Mouse (Mus musculus): ENCODE results near the gene Ttll5. TPM values are rescaled to one million over a fixed set of nuclear protein-coding genes. Genes with fewer than 3 reads are reported as not detected.

Ttll5 gene
- polyA plus RNA-seq, 1 experiment from 2014 or later: 17.7 TPM

- Histone ChIP-seq H3K27me3 (replicated peaks; ENCODE audit: control insufficient read depth, insufficient read depth, low read length) (no peaks in the 10 kb centered on the region), H3K4me3 (ENCODE audit: low read depth, low read length) (no peak overlapping the region), H3K4me2 (ENCODE audit: low read length) (peak overlapping the region; percentile 26), H3K9ac (ENCODE audit: low read length) (peak overlapping the region; percentile 41), H3K4me1 (replicated peaks; ENCODE audit: control insufficient read depth, insufficient read depth, low read length) (peaks cover 17% of the 10 kb centered on the region), H3K36me3 (ENCODE audit: control insufficient read depth, insufficient read depth, low read length) (no peaks in the 10 kb centered on the region), H3K27ac (ENCODE audit: low read depth) (peak overlapping the region; percentile 92), H3K9me3 (ENCODE audit: control insufficient read depth, low read length) (no peaks in the 10 kb centered on the region)
- 32% methylated on average over 9 of the region's 9 CpGs for WGBS
- ATAC-seq (replicated peaks; ENCODE audit: low FRiP score, low TSS enrichment, low read depth) (no peak; the same call in 1 of the 2 replicates), DNase-seq (ENCODE audit: low spot score) (peak; percentile 59)
Measured at GRCm38 (mm10) chr12:86000641-86001073, 176.2 kb downstream of the Ttll5 start.

- H3K9me3 ChIP-seq (ENCODE audit: control insufficient read depth, low read length): no peaks in the 10 kb centered on the region
- H3K4me2 ChIP-seq (ENCODE audit: low read length): peak overlapping the region; percentile 26
- 28% methylated on average over 7 of the region's 7 CpGs for WGBS
- peak overlapping the region; percentile 92 for H3K27ac ChIP-seq (ENCODE audit: low read depth)
- H3K9ac ChIP-seq (ENCODE audit: low read length): peak overlapping the region; percentile 41
- peaks cover 17% of the 10 kb centered on the region for H3K4me1 ChIP-seq (replicated peaks; ENCODE audit: control insufficient read depth, insufficient read depth, low read length)
- no peak overlapping the region for H3K4me3 ChIP-seq (ENCODE audit: low read depth, low read length)
- no peaks in the 10 kb centered on the region for H3K27me3 ChIP-seq (replicated peaks; ENCODE audit: control insufficient read depth, insufficient read depth, low read length)
- DNase-seq (ENCODE audit: low spot score) (no peak), ATAC-seq (replicated peaks; ENCODE audit: low FRiP score, low TSS enrichment, low read depth) (no peak)
- H3K36me3 ChIP-seq (ENCODE audit: control insufficient read depth, insufficient read depth, low read length): no peaks in the 10 kb centered on the region
Measured at GRCm38 (mm10) chr12:86001120-86001655, 176.7 kb downstream of the Ttll5 start.

GRCm38 (mm10) chr12:86004627-86005026, 180.2 kb downstream of the Ttll5 start:
- WGBS: 92% methylated on average over 3 of the region's 3 CpGs
- no peak overlapping the region for H3K4me3 ChIP-seq (ENCODE audit: low read depth, low read length)
- no peak for ATAC-seq (replicated peaks; ENCODE audit: low FRiP score, low TSS enrichment, low read depth)

GRCm38 (mm10) chr12:86007377-86007776, 182.9 kb downstream of the Ttll5 start:
- Histone ChIP-seq H3K4me3 (ENCODE audit: low read depth, low read length) (no peak overlapping the region), H3K4me1 (replicated peaks; ENCODE audit: control insufficient read depth, insufficient read depth, low read length) (peaks cover 11% of the 10 kb centered on the region; the same call in 1 of the 2 replicates), H3K27ac (ENCODE audit: low read depth) (peak overlapping the region; percentile 1; the same call in 1 of the 2 replicates), H3K27me3 (replicated peaks; ENCODE audit: control insufficient read depth, insufficient read depth, low read length) (no peaks in the 10 kb centered on the region), H3K9me3 (ENCODE audit: control insufficient read depth, low read length) (no peaks in the 10 kb centered on the region), H3K4me2 (ENCODE audit: low read length) (no peak overlapping the region), H3K36me3 (ENCODE audit: control insufficient read depth, insufficient read depth, low read length) (no peaks in the 10 kb centered on the region), H3K9ac (ENCODE audit: low read length) (no peak overlapping the region)
- DNase-seq (ENCODE audit: low spot score): no peak
- ATAC-seq (replicated peaks; ENCODE audit: low FRiP score, low TSS enrichment, low read depth): no peak
- 47% methylated on average over 3 of the region's 3 CpGs for WGBS

More at GRCm38 (mm10) chr12:86004627-86005026, 180.2 kb downstream of the Ttll5 start:
- DNase-seq (ENCODE audit: low spot score): no peak
- H3K9ac ChIP-seq (ENCODE audit: low read length): no peak overlapping the region
- peaks cover 28% of the 10 kb centered on the region for H3K4me1 ChIP-seq (replicated peaks; ENCODE audit: control insufficient read depth, insufficient read depth, low read length)
- no peaks in the 10 kb centered on the region for H3K9me3 ChIP-seq (ENCODE audit: control insufficient read depth, low read length)
- no peaks in the 10 kb centered on the region for H3K27me3 ChIP-seq (replicated peaks; ENCODE audit: control insufficient read depth, insufficient read depth, low read length)
- H3K36me3 ChIP-seq (ENCODE audit: control insufficient read depth, insufficient read depth, low read length): no peaks in the 10 kb centered on the region
- no peak overlapping the region for H3K4me2 ChIP-seq (ENCODE audit: low read length)
- no peak overlapping the region for H3K27ac ChIP-seq (ENCODE audit: low read depth)

GRCm38 (mm10) chr12:86010656-86011055, 186.2 kb downstream of the Ttll5 start:
- no peaks in the 10 kb centered on the region for H3K9me3 ChIP-seq (ENCODE audit: control insufficient read depth, low read length)
- 69% methylated on average over 5 of the region's 5 CpGs for WGBS
- H3K9ac ChIP-seq (ENCODE audit: low read length): no peak overlapping the region
- no peak overlapping the region for H3K4me3 ChIP-seq (ENCODE audit: low read depth, low read length)
- peaks cover 11% of the 10 kb centered on the region; the same call in 1 of the 2 replicates for H3K4me1 ChIP-seq (replicated peaks; ENCODE audit: control insufficient read depth, insufficient read depth, low read length)
- no peak overlapping the region for H3K27ac ChIP-seq (ENCODE audit: low read depth)
- no peak overlapping the region for H3K4me2 ChIP-seq (ENCODE audit: low read length)
- no peaks in the 10 kb centered on the region for H3K36me3 ChIP-seq (ENCODE audit: control insufficient read depth, insufficient read depth, low read length)
- H3K27me3 ChIP-seq (replicated peaks; ENCODE audit: control insufficient read depth, insufficient read depth, low read length): no peaks in the 10 kb centered on the region
- no peak for ATAC-seq (replicated peaks; ENCODE audit: low FRiP score, low TSS enrichment, low read depth)
- no peak for DNase-seq (ENCODE audit: low spot score)

- Histone ChIP-seq H3K9me3 (ENCODE audit: control insufficient read depth, low read length) (no peaks in the 10 kb centered on the region), H3K4me1 (replicated peaks; ENCODE audit: control insufficient read depth, insufficient read depth, low read length) (peaks cover 9% of the 10 kb centered on the region; the same call in 1 of the 2 replicates), H3K27ac (ENCODE audit: low read depth) (no peak overlapping the region), H3K36me3 (ENCODE audit: control insufficient read depth, insufficient read depth, low read length) (no peaks in the 10 kb centered on the region), H3K9ac (ENCODE audit: low read length) (no peak overlapping the region), H3K27me3 (replicated peaks; ENCODE audit: control insufficient read depth, insufficient read depth, low read length) (no peaks in the 10 kb centered on the region), H3K4me2 (ENCODE audit: low read length) (no peak overlapping the region), H3K4me3 (ENCODE audit: low read depth, low read length) (no peak overlapping the region)
- ATAC-seq (replicated peaks; ENCODE audit: low FRiP score, low TSS enrichment, low read depth): no peak
- no peak for DNase-seq (ENCODE audit: low spot score)
- 80% methylated on average over 2 of the region's 2 CpGs for WGBS
Measured at GRCm38 (mm10) chr12:86012195-86012594, 187.7 kb downstream of the Ttll5 start.

GRCm38 (mm10) chr12:86014174-86014573, 189.7 kb downstream of the Ttll5 start:
- WGBS: 89% methylated on average over 2 of the region's 2 CpGs

GRCm38 (mm10) chr12:86014621-86015020, 190.2 kb downstream of the Ttll5 start:
- 90% methylated on average over 3 of the region's 3 CpGs for WGBS
- no peaks in the 10 kb centered on the region for H3K36me3 ChIP-seq (ENCODE audit: control insufficient read depth, insufficient read depth, low read length)
- H3K9ac ChIP-seq (ENCODE audit: low read length): no peak overlapping the region
- no peak for ATAC-seq (replicated peaks; ENCODE audit: low FRiP score, low TSS enrichment, low read depth)
- H3K4me1 ChIP-seq (replicated peaks; ENCODE audit: control insufficient read depth, insufficient read depth, low read length): no peaks in the 10 kb centered on the region
- H3K27me3 ChIP-seq (replicated peaks; ENCODE audit: control insufficient read depth, insufficient read depth, low read length): no peaks in the 10 kb centered on the region
- H3K4me3 ChIP-seq (ENCODE audit: low read depth, low read length): no peak overlapping the region
- no peak overlapping the region for H3K27ac ChIP-seq (ENCODE audit: low read depth)
- H3K4me2 ChIP-seq (ENCODE audit: low read length): no peak overlapping the region
- DNase-seq (ENCODE audit: low spot score): no peak
- no peaks in the 10 kb centered on the region for H3K9me3 ChIP-seq (ENCODE audit: control insufficient read depth, low read length)

More at GRCm38 (mm10) chr12:86014174-86014573, 189.7 kb downstream of the Ttll5 start:
- Histone ChIP-seq H3K9ac (ENCODE audit: low read length) (no peak overlapping the region), H3K4me2 (ENCODE audit: low read length) (no peak overlapping the region), H3K9me3 (ENCODE audit: control insufficient read depth, low read length) (no peaks in the 10 kb centered on the region), H3K27me3 (replicated peaks; ENCODE audit: control insufficient read depth, insufficient read depth, low read length) (no peaks in the 10 kb centered on the region), H3K27ac (ENCODE audit: low read depth) (no peak overlapping the region), H3K36me3 (ENCODE audit: control insufficient read depth, insufficient read depth, low read length) (no peaks in the 10 kb centered on the region), H3K4me1 (replicated peaks; ENCODE audit: control insufficient read depth, insufficient read depth, low read length) (no peaks in the 10 kb centered on the region), H3K4me3 (ENCODE audit: low read depth, low read length) (no peak overlapping the region)
- ATAC-seq (replicated peaks; ENCODE audit: low FRiP score, low TSS enrichment, low read depth) (no peak), DNase-seq (ENCODE audit: low spot score) (no peak)

- Histone ChIP-seq H3K4me2 (ENCODE audit: low read length) (no peak overlapping the region), H3K27ac (ENCODE audit: low read depth) (no peak overlapping the region), H3K36me3 (ENCODE audit: control insufficient read depth, insufficient read depth, low read length) (no peaks in the 10 kb centered on the region), H3K9me3 (ENCODE audit: control insufficient read depth, low read length) (no peaks in the 10 kb centered on the region), H3K4me3 (ENCODE audit: low read depth, low read length) (no peak overlapping the region), H3K27me3 (replicated peaks; ENCODE audit: control insufficient read depth, insufficient read depth, low read length) (no peaks in the 10 kb centered on the region), H3K4me1 (replicated peaks; ENCODE audit: control insufficient read depth, insufficient read depth, low read length) (no peaks in the 10 kb centered on the region), H3K9ac (ENCODE audit: low read length) (no peak overlapping the region)
- ATAC-seq (replicated peaks; ENCODE audit: low FRiP score, low TSS enrichment, low read depth) (no peak), DNase-seq (ENCODE audit: low spot score) (no peak)
- 81% methylated on average over 2 of the region's 2 CpGs for WGBS
Measured at GRCm38 (mm10) chr12:86015114-86015513, 190.7 kb downstream of the Ttll5 start.
